Mouse (Mus musculus): Measurements from ENCODE around the gene Ocel1. TPM values are rescaled to one million over a fixed set of nuclear protein-coding genes. Genes with fewer than 3 reads are reported as not detected.

Gene Ocel1
- polyA plus RNA-seq, 1 experiment from 2014 or later, result 2.1 TPM

DNA sequence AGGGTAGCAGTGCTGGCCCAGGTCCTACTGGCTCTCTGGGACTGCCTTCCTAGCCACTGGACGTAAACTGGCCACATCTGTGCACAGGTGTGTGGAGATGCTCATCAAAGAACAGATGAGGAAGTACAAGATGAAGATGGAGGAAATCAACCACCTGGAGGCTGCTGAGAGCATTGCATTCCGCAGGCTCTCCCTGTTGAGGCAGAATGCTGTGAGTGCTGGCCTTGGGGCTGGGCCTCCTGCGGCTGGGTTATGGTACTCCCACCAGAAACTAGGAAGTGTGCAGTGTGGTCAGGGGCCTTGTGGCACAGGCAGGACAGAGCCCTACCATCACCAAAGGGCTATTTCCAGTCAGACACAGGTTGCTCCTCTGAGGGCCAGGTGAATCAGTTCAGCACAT lies 13.1 kb upstream of the Ocel1 start:
- H3K4me3 ChIP-seq (ENCODE audit: low read depth, low read length), result no peak overlapping the region
- H3K4me2 ChIP-seq (ENCODE audit: low read depth, low read length), result no peak overlapping the region
- no peak overlapping the region for H3K9ac ChIP-seq (replicated peaks; ENCODE audit: low read length)
- H3K36me3 ChIP-seq (replicated peaks; ENCODE audit: control insufficient read depth, insufficient read depth, low read depth, low read length), result no peaks in the 10 kb centered on the region; the same call in none of the 2 replicates
- H3K27ac ChIP-seq (replicated peaks; ENCODE audit: low read depth, low read length), result no peak overlapping the region
- no peaks in the 10 kb centered on the region for H3K4me1 ChIP-seq (ENCODE audit: control insufficient read depth, insufficient read depth, low read length)
- 81% methylated on average over 3 of the region's 3 CpGs for WGBS
- ATAC-seq (replicated peaks; ENCODE audit: insufficient number of reproducible peaks, low FRiP score, low TSS enrichment, low read depth), result no peak
- DNase-seq (ENCODE audit: low spot score), result no peak
- no peaks in the 10 kb centered on the region for H3K9me3 ChIP-seq (replicated peaks; ENCODE audit: control insufficient read depth, low read length)
- H3K27me3 ChIP-seq (ENCODE audit: control insufficient read depth, insufficient read depth, low read length), result no peaks in the 10 kb centered on the region

DNA sequence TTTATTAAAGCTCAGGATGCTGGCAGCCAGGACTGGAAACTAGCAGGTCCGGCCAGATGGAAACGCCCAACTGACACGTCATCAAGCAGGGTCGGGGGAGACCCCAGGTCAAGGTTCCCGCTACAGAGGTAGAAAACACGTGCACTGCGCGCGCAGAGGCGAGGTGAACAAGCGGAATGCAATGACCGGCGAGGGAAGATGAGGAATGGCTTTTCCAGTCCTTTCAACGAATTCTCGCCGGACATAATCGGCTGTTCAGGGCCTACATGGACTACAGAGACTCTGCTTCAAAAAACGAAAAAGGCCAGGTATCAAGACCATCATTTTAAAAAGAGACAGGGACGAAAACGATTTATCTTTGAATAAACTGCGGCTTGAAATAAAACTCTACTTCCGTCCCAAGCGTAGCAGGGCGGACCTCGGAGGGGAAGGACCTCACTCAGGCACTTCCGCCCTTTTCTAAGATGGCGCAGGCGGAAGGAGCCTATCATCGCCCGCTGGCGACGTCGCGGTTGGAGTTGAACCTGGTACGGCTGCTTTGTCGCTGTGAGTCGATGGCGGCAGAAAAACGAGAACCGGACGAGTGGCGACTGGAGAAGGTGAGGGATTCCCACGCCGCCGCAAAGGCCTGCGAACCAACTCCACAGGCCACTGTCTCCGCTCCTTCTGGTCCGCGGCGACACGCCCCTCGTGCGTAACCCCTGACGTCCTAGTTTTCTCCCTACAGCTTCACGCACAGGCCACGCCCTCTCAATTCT lies 4.1 kb upstream of the Ocel1 start, which contains the start of gene Use1:
Gene Use1 (plus strand): TSS at position 78 of the 758 bp plus-strand sequence.
- Histone ChIP-seq H3K36me3 (replicated peaks; ENCODE audit: control insufficient read depth, insufficient read depth, low read depth, low read length) (no peaks in the 10 kb centered on the region; the same call in 1 of the 2 replicates), H3K9me3 (replicated peaks; ENCODE audit: control insufficient read depth, low read length) (no peaks in the 10 kb centered on the region), H3K4me3 (ENCODE audit: low read depth, low read length) (peak within 1 kb of the TSS; percentile 37), H3K9ac (replicated peaks; ENCODE audit: low read length) (peak within 1 kb of the TSS; percentile 53), H3K27ac (replicated peaks; ENCODE audit: low read depth, low read length) (peak within 1 kb of the TSS; percentile 30; the same call in 1 of the 2 replicates), H3K4me1 (ENCODE audit: control insufficient read depth, insufficient read depth, low read length) (0 out of 2 replicates have a peak, but pooled peaks cover 3% of the 10 kb centered on the region), H3K27me3 (ENCODE audit: control insufficient read depth, insufficient read depth, low read length) (no peaks in the 10 kb centered on the region), H3K4me2 (ENCODE audit: low read depth, low read length) (peak within 1 kb of the TSS; percentile 56)
- 0% methylated on average over 55 of the region's 56 CpGs for WGBS
- ATAC-seq (replicated peaks; ENCODE audit: insufficient number of reproducible peaks, low FRiP score, low TSS enrichment, low read depth) (peak; percentile 70), DNase-seq (ENCODE audit: low spot score) (peak; percentile 95)

DNA sequence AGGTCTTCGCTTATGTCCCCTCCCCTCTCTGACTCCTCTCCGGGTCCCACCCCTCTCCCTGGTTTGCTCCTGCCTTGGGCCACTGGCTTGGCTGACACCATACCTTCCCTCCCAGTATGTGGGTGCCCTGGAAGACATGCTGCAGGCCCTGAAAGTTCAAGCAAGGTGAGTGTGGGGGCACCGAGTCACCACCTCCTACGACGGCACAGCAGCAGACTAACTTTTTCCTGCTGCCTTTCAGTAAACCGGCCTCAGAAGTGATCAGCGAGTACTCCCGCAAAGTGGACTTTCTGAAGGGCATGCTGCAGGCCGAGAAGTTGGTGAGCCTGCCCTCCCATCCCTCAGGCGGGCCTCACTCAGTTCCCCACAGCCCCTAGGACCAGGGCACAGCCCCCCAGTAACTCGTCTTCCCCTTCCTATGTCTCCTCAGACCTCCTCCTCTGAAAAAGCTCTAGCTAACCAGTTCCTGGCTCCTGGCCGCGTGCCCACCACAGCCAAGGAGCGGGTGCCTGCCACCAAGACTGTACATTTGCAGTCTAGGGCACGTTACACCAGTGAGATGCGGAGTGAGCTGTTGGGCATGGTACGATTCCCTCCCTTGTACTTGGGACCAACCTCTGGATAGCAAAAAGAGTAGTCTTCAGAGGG lies 3.4 kb upstream of the Ocel1 start:
- H3K27me3 ChIP-seq (ENCODE audit: control insufficient read depth, insufficient read depth, low read length), result no peaks in the 10 kb centered on the region
- ATAC-seq (replicated peaks; ENCODE audit: insufficient number of reproducible peaks, low FRiP score, low TSS enrichment, low read depth) (peak; percentile 81), DNase-seq (ENCODE audit: low spot score) (no peak)
- H3K4me2 ChIP-seq (ENCODE audit: low read depth, low read length), result peak overlapping the region; percentile 56
- H3K4me1 ChIP-seq (ENCODE audit: control insufficient read depth, insufficient read depth, low read length), result 0 out of 2 replicates have a peak, but pooled peaks cover 3% of the 10 kb centered on the region
- peak overlapping the region; percentile 37 for H3K4me3 ChIP-seq (ENCODE audit: low read depth, low read length)
- H3K27ac ChIP-seq (replicated peaks; ENCODE audit: low read depth, low read length), result 0 out of 2 replicates have a peak overlapping the region, but pooled peaks have one; percentile 30
- peak overlapping the region; percentile 35 for H3K9ac ChIP-seq (replicated peaks; ENCODE audit: low read length)
- H3K9me3 ChIP-seq (replicated peaks; ENCODE audit: control insufficient read depth, low read length), result no peaks in the 10 kb centered on the region
- 49% methylated on average over 17 of the region's 17 CpGs for WGBS
- H3K36me3 ChIP-seq (replicated peaks; ENCODE audit: control insufficient read depth, insufficient read depth, low read depth, low read length), result no peaks in the 10 kb centered on the region; the same call in 1 of the 2 replicates

DNA sequence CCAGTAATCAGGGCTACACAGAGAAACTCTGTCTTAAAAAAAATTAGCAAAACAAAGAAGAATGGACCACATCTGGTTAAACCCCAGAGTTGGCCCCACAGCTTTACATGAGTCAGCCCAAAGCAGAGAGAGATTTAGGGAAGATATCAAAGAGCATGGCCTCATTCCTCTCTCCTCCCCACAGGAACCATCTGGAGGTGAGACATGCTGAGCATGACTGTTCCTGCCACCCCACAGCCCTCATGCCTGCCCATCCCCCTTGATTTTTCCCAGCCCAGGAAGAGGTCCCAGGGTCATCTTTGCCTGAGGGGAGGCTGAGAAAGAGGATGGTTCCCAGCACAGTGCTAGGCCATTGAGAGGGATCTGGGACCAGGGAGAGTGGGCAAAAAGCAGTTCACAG lies 2.7 kb upstream of the Ocel1 start:
- no peak overlapping the region for H3K9ac ChIP-seq (replicated peaks; ENCODE audit: low read length)

DNA sequence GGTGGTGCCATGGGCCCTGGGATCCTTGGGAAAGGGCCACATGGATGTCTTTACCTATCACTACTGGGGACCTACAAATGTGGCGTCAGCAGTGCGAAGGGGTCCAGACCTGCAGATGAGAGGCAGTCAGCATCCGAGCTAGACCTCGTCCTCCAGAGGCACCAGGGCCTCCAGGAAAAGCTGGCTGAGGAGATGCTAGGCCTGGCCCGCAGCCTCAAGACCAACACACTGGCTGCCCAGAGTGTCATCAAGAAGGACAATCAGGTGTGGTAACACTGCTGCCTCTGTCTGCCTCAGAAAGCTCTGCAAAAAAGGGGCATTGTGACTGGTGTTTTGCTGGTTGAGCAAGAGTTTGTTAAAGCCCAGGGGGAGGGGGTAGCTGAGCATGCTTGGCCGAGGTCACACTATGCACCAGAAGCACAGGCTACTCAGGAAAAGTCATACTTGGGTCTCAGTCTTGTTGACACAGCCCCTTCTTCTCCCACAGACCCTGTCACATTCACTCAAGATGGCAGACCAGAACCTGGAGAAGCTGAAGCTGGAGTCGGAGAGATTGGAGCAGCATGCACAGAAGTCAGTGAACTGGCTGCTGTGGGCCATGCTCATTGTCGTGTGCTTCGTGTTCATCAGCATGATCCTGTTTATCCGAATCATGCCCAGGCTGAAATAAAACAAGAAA lies 1.9 kb upstream of the Ocel1 start:
- H3K4me1 ChIP-seq (ENCODE audit: control insufficient read depth, insufficient read depth, low read length), result 0 out of 2 replicates have a peak, but pooled peaks cover 3% of the 10 kb centered on the region
- no peak overlapping the region for H3K27ac ChIP-seq (replicated peaks; ENCODE audit: low read depth, low read length)
- H3K9me3 ChIP-seq (replicated peaks; ENCODE audit: control insufficient read depth, low read length), result no peaks in the 10 kb centered on the region
- no peak overlapping the region for H3K4me3 ChIP-seq (ENCODE audit: low read depth, low read length)
- 87% methylated on average over 10 of the region's 10 CpGs for WGBS
- H3K4me2 ChIP-seq (ENCODE audit: low read depth, low read length), result no peak overlapping the region
- no peaks in the 10 kb centered on the region for H3K27me3 ChIP-seq (ENCODE audit: control insufficient read depth, insufficient read depth, low read length)
- H3K9ac ChIP-seq (replicated peaks; ENCODE audit: low read length), result no peak overlapping the region
- DNase-seq (ENCODE audit: low spot score) (no peak), ATAC-seq (replicated peaks; ENCODE audit: insufficient number of reproducible peaks, low FRiP score, low TSS enrichment, low read depth) (no peak)
- H3K36me3 ChIP-seq (replicated peaks; ENCODE audit: control insufficient read depth, insufficient read depth, low read depth, low read length), result no peaks in the 10 kb centered on the region; the same call in 1 of the 2 replicates

More for the DNA sequence above, 2.7 kb upstream of the Ocel1 start:
- DNase-seq (ENCODE audit: low spot score) (no peak), ATAC-seq (replicated peaks; ENCODE audit: insufficient number of reproducible peaks, low FRiP score, low TSS enrichment, low read depth) (no peak)
- Histone ChIP-seq H3K4me1 (ENCODE audit: control insufficient read depth, insufficient read depth, low read length) (0 out of 2 replicates have a peak, but pooled peaks cover 3% of the 10 kb centered on the region), H3K27ac (replicated peaks; ENCODE audit: low read depth, low read length) (no peak overlapping the region), H3K9me3 (replicated peaks; ENCODE audit: control insufficient read depth, low read length) (no peaks in the 10 kb centered on the region), H3K27me3 (ENCODE audit: control insufficient read depth, insufficient read depth, low read length) (no peaks in the 10 kb centered on the region), H3K4me3 (ENCODE audit: low read depth, low read length) (no peak overlapping the region), H3K4me2 (ENCODE audit: low read depth, low read length) (no peak overlapping the region), H3K36me3 (replicated peaks; ENCODE audit: control insufficient read depth, insufficient read depth, low read depth, low read length) (no peaks in the 10 kb centered on the region; the same call in 1 of the 2 replicates)

DNA sequence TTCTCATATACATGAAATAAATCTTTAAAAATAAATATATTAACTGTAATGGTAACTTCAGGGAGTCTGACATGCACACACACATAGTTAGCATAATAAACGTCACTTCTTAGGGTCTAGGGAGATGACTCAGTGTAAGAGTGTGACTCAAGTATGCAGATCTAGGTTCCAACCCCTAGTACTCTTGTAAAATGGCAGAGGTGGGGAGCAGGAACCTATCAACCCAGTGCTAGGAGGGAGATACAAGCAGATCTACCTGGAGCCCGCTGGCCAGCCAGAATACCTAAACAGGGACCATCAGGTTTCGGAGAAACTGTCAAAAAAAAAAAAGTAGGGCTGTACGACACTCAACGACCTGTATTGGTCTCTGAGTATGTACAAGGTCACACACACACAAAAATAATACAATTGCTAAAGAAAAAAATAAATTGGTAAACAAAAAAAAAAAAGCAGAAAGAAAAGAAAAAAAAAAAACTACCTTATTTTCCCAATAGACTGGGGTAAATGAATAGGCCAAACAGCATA lies 325 bp upstream of the Ocel1 start:
- Histone ChIP-seq H3K27ac (replicated peaks; ENCODE audit: low read depth, low read length) (no peak overlapping the region), H3K9me3 (replicated peaks; ENCODE audit: control insufficient read depth, low read length) (no peaks in the 10 kb centered on the region), H3K9ac (replicated peaks; ENCODE audit: low read length) (peak overlapping the region; percentile 2; the same call in 1 of the 2 replicates), H3K4me3 (ENCODE audit: low read depth, low read length) (peak overlapping the region; percentile 70), H3K36me3 (replicated peaks; ENCODE audit: control insufficient read depth, insufficient read depth, low read depth, low read length) (no peaks in the 10 kb centered on the region; the same call in 1 of the 2 replicates), H3K4me1 (ENCODE audit: control insufficient read depth, insufficient read depth, low read length) (peaks cover 6% of the 10 kb centered on the region), H3K4me2 (ENCODE audit: low read depth, low read length) (peak overlapping the region; percentile 32), H3K27me3 (ENCODE audit: control insufficient read depth, insufficient read depth, low read length) (no peaks in the 10 kb centered on the region)
- DNase-seq (ENCODE audit: low spot score), result no peak
- ATAC-seq (replicated peaks; ENCODE audit: insufficient number of reproducible peaks, low FRiP score, low TSS enrichment, low read depth), result no peak
- WGBS, result 30% methylated on average over 5 of the region's 5 CpGs

DNA sequence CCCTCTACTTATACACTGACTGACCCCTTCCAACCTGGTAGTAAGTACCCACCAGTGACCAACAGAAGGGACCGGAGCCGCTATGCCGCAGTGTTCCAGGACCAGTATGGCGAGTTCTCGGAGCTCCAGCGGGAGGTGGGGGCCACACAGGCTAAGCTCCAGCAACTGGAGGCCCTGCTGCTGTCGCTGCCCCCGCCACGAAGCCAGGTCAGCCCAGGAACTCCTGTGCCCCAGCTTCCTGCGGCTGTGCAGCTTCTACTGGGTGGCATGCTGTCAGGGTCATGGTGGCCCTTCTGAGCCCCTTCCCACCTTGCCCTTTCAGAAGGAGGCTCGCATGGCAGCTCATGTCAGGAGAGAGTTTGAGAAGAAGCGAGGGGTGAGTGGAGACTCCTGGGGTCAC lies 1.3 kb downstream of the Ocel1 start:
- H3K4me2 ChIP-seq (ENCODE audit: low read depth, low read length), result no peak overlapping the region
- peaks cover 12% of the 10 kb centered on the region for H3K4me1 ChIP-seq (ENCODE audit: control insufficient read depth, insufficient read depth, low read length)
- WGBS, result 80% methylated on average over 12 of the region's 12 CpGs
- no peaks in the 10 kb centered on the region for H3K9me3 ChIP-seq (replicated peaks; ENCODE audit: control insufficient read depth, low read length)
- no peak for DNase-seq (ENCODE audit: low spot score)
- no peak overlapping the region for H3K4me3 ChIP-seq (ENCODE audit: low read depth, low read length)
- H3K27ac ChIP-seq (replicated peaks; ENCODE audit: low read depth, low read length), result no peak overlapping the region
- no peak for ATAC-seq (replicated peaks; ENCODE audit: insufficient number of reproducible peaks, low FRiP score, low TSS enrichment, low read depth)
- H3K27me3 ChIP-seq (ENCODE audit: control insufficient read depth, insufficient read depth, low read length), result no peaks in the 10 kb centered on the region
- no peak overlapping the region for H3K9ac ChIP-seq (replicated peaks; ENCODE audit: low read length)
- H3K36me3 ChIP-seq (replicated peaks; ENCODE audit: control insufficient read depth, insufficient read depth, low read depth, low read length), result no peaks in the 10 kb centered on the region; the same call in 1 of the 2 replicates

All from embryonic facial prominence, embryonic 11.5 days (tissue).